Mouse (Mus musculus) thymus, adult 2 months (tissue): ENCODE results near the gene Stag1.

Experiments
- CTCF ChIP-seq: fragments of 200-500 bp; IDR thresholded peaks from 2 replicates; pipeline ENCODE4 v1.5.1; 2012; ENCODE audit warnings: mild to moderate bottlenecking, control low read depth, low read length, moderate library complexity, borderline replicate concordance; ENCODE audit not compliant: control insufficient read depth, poor library complexity, insufficient read depth; ENCODE audit errors: extremely low read depth
- POLR2A ChIP-seq: fragments of 200-500 bp; IDR thresholded peaks from 2 replicates; pipeline ENCODE4 v1.6.1; 2012; ENCODE audit warnings: mild to moderate bottlenecking, low read length, control low read depth, moderate library complexity; ENCODE audit not compliant: control insufficient read depth, poor library complexity, insufficient read depth; ENCODE audit errors: extremely low read depth

DNA sequence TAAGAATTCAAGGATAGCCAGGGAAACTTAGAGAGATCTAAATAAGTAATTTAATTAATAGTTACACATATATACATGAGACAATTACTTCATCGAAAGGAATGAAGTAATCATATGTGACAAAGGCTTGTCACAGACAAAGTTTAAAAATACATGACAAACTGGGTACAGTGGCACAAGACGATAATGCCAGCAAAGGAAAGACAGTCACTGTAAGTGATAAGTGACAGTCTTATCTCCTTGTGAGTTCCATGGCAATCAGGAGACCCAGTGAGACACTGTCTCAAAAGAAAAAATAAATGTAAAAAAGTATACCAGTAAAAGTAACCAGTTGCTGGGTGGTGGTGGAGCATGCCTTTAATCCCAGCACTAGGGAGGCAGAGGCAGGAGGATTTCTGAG, 399.5 kb downstream of the Stag1 start:
- TF ChIP-seq POLR2A = no peak
- no peak for TF ChIP-seq CTCF
